Mouse (Mus musculus): ENCODE results near the gene Sycn. TPM values are rescaled to one million over a fixed set of nuclear protein-coding genes. Genes with fewer than 3 reads are reported as not detected.

Sycn gene
- not detected in 4 replicates for total RNA-seq (2023; ENCODE audit: inconsistent age)

GRCm38 (mm10) chr7:28540526-28540925, at the start of gene Sycn:
Gene Sycn (plus strand): TSS chr7:28540885.

GRCm38 (mm10) chr7:28510405-28510974, 30.2 kb upstream of the Sycn start, which contains the start of gene Ifnl2:
Gene Ifnl2 (minus strand): TSS chr7:28510455.

GRCm38 (mm10) chr7:28522536-28522935, 18.1 kb upstream of the Sycn start, which contains the start of gene Ifnl3:
Gene Ifnl3 (plus strand): TSS chr7:28522836.

GRCm38 (mm10) chr7:28547154-28547553, 6.5 kb downstream of the Sycn start, which contains the start of gene Nccrp1:
Gene Nccrp1 (minus strand): TSS chr7:28547254.

Other genes with a start within 250 kb of the Sycn start
- not detected in 4 replicates for gene Selenov, start 249.7 kb upstream of the Sycn start, total RNA-seq (2023; ENCODE audit: inconsistent age)
- gene Dll3, start 238.6 kb upstream of the Sycn start, total RNA-seq (2023; ENCODE audit: inconsistent age), result not detected in 4 replicates
- gene Timm50, start 228.8 kb upstream of the Sycn start, total RNA-seq (2023; ENCODE audit: inconsistent age), result 38.7 to 46.9 TPM (median 40.5 TPM) in 4 replicates
- gene Supt5, start 202.1 kb upstream of the Sycn start, total RNA-seq (2023; ENCODE audit: inconsistent age), result 158 to 171 TPM (median 163 TPM) in 4 replicates
- gene Rps16, start 190.2 kb upstream of the Sycn start, total RNA-seq (2023; ENCODE audit: inconsistent age), result 3,144 to 3,281 TPM (median 3,251 TPM) in 4 replicates
- gene Plekhg2, start 168.3 kb upstream of the Sycn start, total RNA-seq (2023; ENCODE audit: inconsistent age), result 130 to 140 TPM (median 135 TPM) in 4 replicates
- gene Zfp36, start 160.6 kb upstream of the Sycn start, total RNA-seq (2023; ENCODE audit: inconsistent age), result 825 to 993 TPM (median 925 TPM) in 4 replicates
- gene Med29, start 148.2 kb upstream of the Sycn start, total RNA-seq (2023; ENCODE audit: inconsistent age), result 14.1 to 19.0 TPM (median 15.8 TPM) in 4 replicates
- gene Paf1, start 147.9 kb upstream of the Sycn start, total RNA-seq (2023; ENCODE audit: inconsistent age), result 151 to 162 TPM (median 156 TPM) in 4 replicates
- gene Gmfg, start 103.4 kb upstream of the Sycn start, total RNA-seq (2023; ENCODE audit: inconsistent age), result 241 to 264 TPM (median 247 TPM) in 4 replicates
- gene Lrfn1, start 88.9 kb upstream of the Sycn start, total RNA-seq (2023; ENCODE audit: inconsistent age), result 0.93 to 1.6 TPM (median 1.2 TPM) in 4 replicates
- gene Ifnl2, start 30.4 kb upstream of the Sycn start, total RNA-seq (2023; ENCODE audit: inconsistent age), result not detected in 4 replicates
- not detected in 4 replicates for gene Ifnl3, start 18.0 kb upstream of the Sycn start, total RNA-seq (2023; ENCODE audit: inconsistent age)
- not detected in 4 replicates for gene Nccrp1, start 6.4 kb downstream of the Sycn start, total RNA-seq (2023; ENCODE audit: inconsistent age)
- 49.3 to 52.1 TPM (median 50.5 TPM) in 4 replicates for gene Samd4b, start 57.3 kb downstream of the Sycn start, total RNA-seq (2023; ENCODE audit: inconsistent age)
- 12.8 to 15.7 TPM (median 13.9 TPM) in 4 replicates for gene Pak4, start 57.3 kb downstream of the Sycn start, total RNA-seq (2023; ENCODE audit: inconsistent age)
- gene Acp7, start 90.4 kb downstream of the Sycn start, total RNA-seq (2023; ENCODE audit: inconsistent age), result not detected in 4 replicates
- gene Fbxo27, start 152.0 kb downstream of the Sycn start, total RNA-seq (2023; ENCODE audit: inconsistent age), result 0.35 to 0.84 TPM in 2 of 4 replicates, not detected in the others
- gene Fbxo17, start 175.9 kb downstream of the Sycn start, total RNA-seq (2023; ENCODE audit: inconsistent age), result 0.67 to 2.4 TPM (median 1.3 TPM) in 4 replicates
- 21.2 to 31.8 TPM (median 24.8 TPM) in 4 replicates for gene Mrps12, start 200.9 kb downstream of the Sycn start, total RNA-seq (2023; ENCODE audit: inconsistent age)
- 15.6 to 20.5 TPM (median 18.9 TPM) in 4 replicates for gene Sars2, start 201.1 kb downstream of the Sycn start, total RNA-seq (2023; ENCODE audit: inconsistent age)
- gene Ccer2, start 215.3 kb downstream of the Sycn start, total RNA-seq (2023; ENCODE audit: inconsistent age), result not detected in 4 replicates
- 82.0 to 92.0 TPM (median 86.4 TPM) in 4 replicates for gene Sirt2, start 225.8 kb downstream of the Sycn start, total RNA-seq (2023; ENCODE audit: inconsistent age)
- 75.7 to 91.7 TPM (median 83.5 TPM) in 4 replicates for gene Nfkbib, start 226.6 kb downstream of the Sycn start, total RNA-seq (2023; ENCODE audit: inconsistent age)
- 6.2 to 13.3 TPM (median 9.2 TPM) in 4 replicates for gene Rinl, start 248.1 kb downstream of the Sycn start, total RNA-seq (2023; ENCODE audit: inconsistent age)